Mouse (Mus musculus) lung, postnatal 4 days (tissue): ENCODE data around the gene Zfp119a.
A peak's percentile ranks its signal among the peaks of the same experiment; 100 is the strongest.

Experiments
- DNase-seq, 2 experiments: peaks; one replicate each; pipeline ENCODE4 v3.0.0; 2021

Zfp119a gene

DNA sequence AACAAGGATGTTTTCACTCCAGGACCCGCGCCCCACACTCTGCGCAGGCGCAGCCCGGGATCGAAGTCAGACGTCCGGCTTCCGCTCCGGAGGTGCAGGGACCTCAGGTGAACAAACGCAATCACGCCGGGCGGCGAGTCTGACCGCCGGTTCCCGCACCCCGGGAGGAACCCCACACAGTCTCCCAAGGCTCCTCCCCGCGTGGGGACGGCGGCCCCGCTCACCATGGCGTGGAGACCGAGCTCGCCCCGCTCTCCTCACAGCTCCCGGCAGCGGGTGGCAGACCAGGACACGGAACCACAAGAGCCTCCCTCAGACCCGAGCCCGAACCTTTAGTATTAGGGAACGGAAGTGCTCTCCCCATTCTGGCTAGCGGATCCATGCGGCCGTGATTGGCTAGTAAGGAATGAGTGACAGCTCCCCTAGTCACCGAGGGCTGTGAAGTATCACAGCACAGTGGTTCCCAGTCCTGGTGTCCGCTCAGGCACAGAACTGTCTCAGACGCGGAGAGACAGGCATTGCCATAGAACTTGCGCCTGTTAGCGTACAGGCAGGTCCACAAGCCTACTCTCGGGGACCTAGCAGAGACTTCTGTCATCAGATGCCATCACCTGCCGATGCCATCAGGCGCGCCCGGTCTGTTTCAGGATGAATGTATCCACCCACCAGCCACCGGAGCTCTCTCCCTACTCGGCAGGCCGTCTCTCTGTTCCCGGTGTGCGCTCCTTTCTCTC, at the start of gene Zfp119a:
Gene Zfp119a (minus strand): TSS at position 295 of the 734 bp plus-strand sequence.
- peak; percentile 81 to 83 for DNase-seq

DNA sequence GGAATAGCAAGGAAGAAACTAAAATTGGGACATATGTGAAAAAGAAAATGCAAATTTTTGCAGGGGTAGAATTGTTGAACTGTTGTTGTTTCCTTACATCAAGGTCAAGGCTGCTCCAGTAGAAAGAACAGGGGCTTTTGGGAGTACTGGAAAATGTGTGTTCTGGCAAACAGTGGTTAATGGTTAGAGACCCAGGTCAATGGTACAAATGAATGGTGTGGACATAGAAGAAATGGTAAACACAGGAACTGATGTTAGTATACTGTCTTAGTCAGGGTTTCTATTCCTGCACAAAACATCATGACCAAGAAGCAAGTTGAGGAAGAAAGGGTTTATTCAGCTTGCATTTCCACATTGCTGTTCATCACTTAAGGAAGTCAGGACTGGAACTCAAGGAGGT, 27.9 kb upstream of the Zfp119a start:
- DNase-seq = no peak

DNA sequence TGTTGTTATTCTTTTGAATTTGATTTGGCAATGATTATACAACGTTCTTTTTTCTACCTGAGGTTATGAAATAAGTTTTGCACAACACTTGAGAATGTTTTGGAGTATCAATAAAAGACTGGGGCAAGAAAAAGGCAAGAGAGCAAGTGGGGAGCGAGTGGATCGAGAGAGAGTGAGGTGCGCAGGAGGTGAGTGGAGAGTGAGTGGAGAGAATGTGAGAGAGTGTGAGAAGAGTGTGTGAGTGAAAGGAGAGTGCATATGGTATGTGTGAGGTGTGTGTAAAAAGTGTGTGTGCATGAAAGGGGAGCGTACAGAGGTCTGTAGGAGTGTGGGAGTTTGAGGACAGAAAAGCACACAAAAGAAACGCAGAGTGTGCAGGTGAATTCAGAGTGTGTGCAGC, 25.4 kb upstream of the Zfp119a start:
- DNase-seq = no peak

DNA sequence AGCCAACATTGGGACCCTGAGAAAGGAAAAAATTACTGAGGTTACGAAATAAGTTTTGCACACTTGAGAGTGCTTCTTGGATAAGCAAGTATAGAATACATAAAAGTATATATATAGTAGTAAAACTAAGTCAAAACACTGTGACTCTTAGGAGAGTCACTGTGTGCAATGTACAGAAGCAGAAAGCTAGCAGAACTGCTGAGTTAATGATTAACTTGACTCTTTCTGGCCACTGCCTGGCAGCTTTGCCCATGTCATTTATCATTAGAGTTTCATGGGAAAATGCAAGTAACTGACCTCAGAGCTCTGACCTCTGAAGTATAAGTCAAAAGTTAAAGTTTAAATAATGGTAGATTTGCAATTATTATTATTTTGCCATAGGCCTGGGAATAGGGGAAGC, 25.0 kb upstream of the Zfp119a start:
- DNase-seq = no peak

DNA sequence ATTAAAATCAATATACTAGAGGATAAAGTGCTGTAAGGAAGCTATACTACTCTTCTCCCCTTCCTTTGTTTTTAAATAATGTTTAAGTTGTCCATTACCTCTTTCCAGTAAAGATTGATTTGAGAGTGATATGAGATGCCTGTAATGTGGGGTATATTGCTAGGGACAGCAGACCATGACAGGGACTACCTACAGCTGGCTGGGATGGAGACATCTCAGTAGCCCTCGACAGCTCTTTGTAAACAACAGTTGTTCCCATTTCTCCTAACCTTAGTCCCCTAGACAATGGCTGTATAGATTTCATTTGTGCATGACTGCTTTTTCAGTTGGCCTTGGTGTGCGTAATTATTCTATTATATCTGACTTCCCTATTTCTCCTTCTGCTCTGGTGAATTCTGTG, 24.4 kb upstream of the Zfp119a start:
- no peak for DNase-seq

DNA sequence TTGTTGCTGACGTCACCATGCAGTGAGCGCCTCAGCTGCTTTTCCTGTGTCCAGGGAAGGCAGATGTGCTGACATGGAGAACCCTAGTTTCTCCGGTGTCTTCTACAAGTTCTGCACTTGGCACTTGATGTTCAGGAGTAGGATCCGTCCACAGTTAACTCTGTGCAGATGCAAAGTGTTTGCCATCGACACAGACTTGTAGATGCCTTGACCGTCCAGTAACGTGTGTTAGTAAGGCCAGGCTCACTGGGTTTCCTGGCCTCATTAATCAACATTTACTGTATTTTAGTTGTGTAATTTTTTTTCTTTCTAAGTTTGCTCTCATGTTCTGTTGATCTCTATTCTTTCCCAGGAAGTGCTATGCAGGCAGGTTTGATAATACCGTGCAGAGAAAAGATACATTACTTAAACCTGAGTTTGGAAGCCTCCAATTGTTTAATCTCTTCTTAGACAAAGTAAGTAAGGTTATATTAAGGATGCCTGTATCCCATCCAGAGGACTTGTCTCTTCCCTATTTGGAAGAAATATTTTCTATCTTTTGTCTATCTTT, 13.8 kb upstream of the Zfp119a start:
- DNase-seq = peak in 1 of 2 experiments; percentile 32

DNA sequence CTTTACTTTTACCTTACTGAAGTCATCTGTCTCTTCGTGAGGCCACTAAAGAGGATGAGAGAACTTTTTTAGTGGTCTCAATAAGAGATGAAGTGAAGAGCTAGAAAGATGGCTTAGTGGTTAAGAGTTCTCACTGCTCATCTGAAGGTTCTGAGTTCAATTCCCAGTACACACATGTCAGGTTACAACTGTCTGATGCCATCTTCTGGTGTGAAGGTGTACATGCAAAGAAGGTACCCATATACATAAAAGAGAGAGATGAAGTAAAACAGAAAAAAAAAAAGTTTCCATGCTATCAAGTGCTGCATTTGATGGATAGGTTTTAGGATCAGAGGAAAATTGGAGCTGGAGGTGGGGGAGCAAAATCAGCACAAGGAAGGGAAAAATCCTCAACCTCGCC, 6.2 kb upstream of the Zfp119a start:
- DNase-seq = no peak

DNA sequence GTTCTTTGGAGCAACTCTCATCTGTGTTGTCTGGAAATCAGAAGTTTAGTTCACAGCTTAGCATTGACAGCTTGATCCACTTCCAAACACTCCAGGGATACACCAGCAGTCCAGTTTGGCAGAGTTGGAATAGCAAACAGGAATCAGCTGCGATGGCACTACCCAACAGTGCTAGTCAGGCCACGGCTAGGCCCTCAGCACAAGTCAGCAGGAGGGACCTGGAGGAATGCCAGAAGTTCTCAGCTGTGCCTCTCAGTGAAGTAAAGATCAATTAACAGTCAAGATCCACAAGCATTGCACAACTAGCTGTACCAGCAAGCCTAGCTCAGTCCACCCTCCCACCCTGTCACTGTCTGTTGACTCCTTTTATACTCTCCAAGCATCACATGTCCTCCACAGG, 4.9 kb upstream of the Zfp119a start:
- DNase-seq = no peak

DNA sequence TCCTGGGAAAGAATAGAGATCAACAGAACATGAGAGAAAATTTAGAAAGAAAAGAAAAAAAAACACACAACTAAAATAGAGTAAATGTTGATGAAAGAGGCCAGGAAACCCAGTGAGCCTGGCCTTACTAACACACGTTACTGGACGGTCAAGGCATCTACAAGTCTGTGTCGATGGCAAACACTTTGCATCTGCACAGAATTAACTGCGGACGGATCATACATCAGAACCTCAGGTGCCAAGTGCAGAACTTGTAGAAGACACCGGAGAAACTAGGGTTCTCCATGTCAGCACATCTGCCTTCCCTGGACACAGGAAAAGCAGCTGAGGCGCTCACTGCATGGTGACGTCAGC, 471 bp downstream of the Zfp119a start:
- DNase-seq = peak in 1 of 2 experiments; percentile 12

DNA sequence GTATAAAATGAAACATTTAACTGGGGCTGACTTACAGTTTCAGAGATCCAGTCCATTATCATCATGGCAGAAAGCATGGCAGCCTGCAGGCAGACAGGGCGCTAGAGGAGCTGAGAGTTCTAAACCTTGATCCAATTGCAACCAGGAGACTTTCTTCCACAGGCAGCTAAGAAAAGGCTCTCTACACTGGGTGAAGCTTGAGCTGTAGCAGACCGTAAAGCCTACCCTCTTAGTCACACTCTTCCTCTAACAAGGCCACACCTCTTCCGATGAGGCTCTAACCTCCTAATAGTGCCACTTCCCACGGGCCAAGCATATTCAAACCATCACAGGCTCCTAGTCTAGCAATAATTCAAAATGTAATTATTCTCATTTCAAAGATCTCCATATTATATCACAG, 1.5 kb downstream of the Zfp119a start:
- no peak for DNase-seq

DNA sequence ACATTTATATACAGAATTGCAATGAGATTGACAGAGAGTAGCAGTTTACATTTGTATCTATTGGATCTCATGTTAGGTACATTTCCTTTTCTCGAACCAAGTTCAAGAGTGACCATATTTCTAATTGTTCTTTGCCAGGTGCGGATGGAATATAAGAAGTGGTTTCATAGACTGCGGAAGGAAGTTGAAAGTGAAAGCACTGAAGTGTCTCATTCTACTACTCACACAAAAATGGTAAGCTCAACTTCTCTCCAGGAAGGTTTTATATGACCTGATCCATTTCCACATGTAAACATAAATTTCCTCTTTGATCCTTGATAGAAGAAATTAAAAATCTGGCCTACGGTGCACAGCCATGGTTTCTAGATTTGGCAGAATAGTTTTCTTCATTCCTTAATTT, 35.7 kb downstream of the Zfp119a start:
- no peak for DNase-seq

DNA sequence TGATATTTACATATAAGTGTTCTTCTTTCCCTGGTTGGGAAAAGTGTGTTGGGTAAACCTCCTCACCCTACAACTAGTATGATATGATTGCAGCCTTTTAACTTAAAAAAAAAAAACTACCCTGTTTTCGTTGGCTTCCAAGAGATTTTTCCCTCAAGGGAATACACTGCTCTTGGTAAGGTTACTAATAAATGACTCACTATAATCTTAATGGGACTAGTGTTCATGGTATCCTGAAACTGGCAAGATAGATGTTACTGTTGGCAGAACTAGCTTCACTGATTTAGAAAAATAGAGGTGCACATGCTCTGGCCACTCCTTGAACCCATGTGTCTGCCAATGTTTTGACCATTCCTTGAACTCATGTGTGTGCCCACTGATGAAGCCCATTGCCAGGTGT, 57.2 kb downstream of the Zfp119a start:
- DNase-seq = no peak

DNA sequence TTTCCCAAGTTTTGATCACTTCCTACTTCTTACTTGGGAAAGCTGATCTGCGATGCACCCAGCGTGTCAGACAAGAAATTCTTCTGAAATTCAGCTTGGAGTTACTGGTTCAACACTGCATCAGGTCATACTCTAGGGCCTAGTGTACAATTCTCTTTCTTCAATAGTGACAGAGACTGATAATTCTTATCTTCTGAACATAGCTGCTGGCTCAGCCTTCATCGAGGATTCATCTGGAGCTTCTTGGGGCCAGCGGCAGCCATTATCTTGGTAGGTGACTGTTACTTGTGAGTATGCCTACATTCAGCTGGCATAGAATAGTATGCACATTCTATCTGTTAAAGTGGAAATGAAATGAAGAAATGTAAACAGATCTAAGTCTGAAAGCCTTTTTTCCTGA, 61.9 kb downstream of the Zfp119a start:
- no peak for DNase-seq
